Mouse (Mus musculus): ENCODE results near the gene Pcolce2. TPM values are rescaled to one million over a fixed set of nuclear protein-coding genes. Genes with fewer than 3 reads are reported as not detected.

Pcolce2 gene
- polyA plus RNA-seq, 1 experiment: 3.4 TPM

- DNase-seq (ENCODE audit: low spot score): no peak
Observed at GRCm38 (mm10) chr9:95705371-95705770, 68.0 kb downstream of the Pcolce2 start.

DNA sequence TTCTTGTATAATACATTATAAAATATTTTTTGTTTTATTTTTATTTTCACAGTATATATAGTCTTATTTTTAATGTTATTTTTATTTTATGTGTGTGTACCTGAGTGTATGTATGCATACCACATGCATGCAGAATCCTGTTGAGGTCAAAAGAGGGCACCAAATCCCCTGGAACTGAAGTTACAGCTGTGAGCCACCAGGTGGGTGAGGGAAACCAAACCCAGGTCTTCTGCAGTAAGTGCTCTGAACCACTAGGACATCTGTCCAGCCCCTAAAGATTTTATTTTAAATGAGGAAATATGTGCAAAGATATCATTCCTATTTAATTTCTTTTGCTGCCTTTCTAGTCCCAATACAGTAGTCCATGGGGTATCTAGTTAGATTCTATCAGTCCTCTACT, 71.5 kb downstream of the Pcolce2 start:
- DNase-seq (ENCODE audit: low spot score): no peak

GRCm38 (mm10) chr9:95712574-95712973, 75.2 kb downstream of the Pcolce2 start:
- DNase-seq (ENCODE audit: low spot score): no peak

DNA sequence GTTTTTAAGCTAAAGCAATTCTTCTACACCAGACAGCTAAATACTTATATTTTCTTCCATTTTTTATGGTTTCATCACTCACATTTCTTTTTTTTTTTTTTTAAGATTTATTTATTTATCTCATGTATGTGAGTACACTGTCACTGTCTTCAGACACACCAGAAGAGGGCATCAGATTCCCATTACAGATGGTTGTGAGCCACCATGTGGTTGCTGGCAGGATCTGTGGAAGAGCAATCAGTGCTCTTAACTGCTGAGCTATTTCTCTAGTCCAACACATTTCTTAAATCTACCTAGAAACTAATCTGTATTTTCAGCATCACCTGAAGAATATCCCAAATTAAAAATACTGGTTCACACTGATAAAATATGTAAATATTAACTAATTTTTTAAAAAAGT, 98.8 kb downstream of the Pcolce2 start:
- no peak for DNase-seq (ENCODE audit: low spot score)

GRCm38 (mm10) chr9:95744845-95745613, 107.6 kb downstream of the Pcolce2 start:
- no peak for DNase-seq (ENCODE audit: low spot score)

DNA sequence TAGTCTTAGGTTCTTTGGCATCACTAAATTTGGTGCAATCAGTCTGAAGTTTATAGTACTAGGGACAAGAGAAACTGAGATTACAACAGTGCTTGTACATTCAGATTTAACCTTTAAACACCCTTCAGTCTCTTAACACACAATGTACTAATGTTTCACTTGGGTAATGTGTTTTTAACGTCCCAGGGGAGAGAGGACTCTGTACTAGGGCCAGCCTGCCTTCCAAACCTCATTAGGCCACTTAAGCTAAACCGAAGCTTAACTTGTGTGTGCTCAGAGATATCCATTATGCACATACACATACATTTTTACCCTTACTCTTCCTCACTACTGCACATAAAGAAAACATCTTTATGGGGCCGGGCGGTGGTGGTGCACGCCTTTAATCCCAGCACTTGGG, 109.9 kb downstream of the Pcolce2 start:
- no peak for DNase-seq (ENCODE audit: low spot score)

Other genes with a start within 250 kb of the Pcolce2 start
- 3.1 and 6.5 TPM in 2 replicates for gene Chst2, start 230.9 kb upstream of the Pcolce2 start, polyA plus RNA-seq (2012; rRNA removed)
- gene U2surp, start 125.6 kb upstream of the Pcolce2 start, polyA plus RNA-seq (2012; rRNA removed): 19.4 and 22.9 TPM in 2 replicates
- gene Paqr9, start 77.9 kb upstream of the Pcolce2 start, polyA plus RNA-seq (2012; rRNA removed): 0.25 and 0.44 TPM in 2 replicates
- 3.6 and 4.6 TPM in 2 replicates for gene Trpc1, start 112.8 kb downstream of the Pcolce2 start, polyA plus RNA-seq (2012; rRNA removed)
- 1.9 and 2.4 TPM in 2 replicates for gene Pls1, start 207.7 kb downstream of the Pcolce2 start, polyA plus RNA-seq (2012; rRNA removed)
- gene Atr, start 220.0 kb downstream of the Pcolce2 start, polyA plus RNA-seq (2012; rRNA removed): 8.7 and 10.2 TPM in 2 replicates